Mouse (Mus musculus) olfactory bulb, adult 2 months (tissue): ENCODE measurements around the gene Frmd5.

Source experiments
- CTCF ChIP-seq: fragments of 200-500 bp; IDR thresholded peaks from 2 replicates; pipeline ENCODE4 v1.5.1; 2012; ENCODE audit warnings: low read depth, mild to moderate bottlenecking, low read length, moderate library complexity; ENCODE audit not compliant: insufficient read depth
- POLR2A ChIP-seq: fragments of 200-500 bp; IDR thresholded peaks from 2 replicates; pipeline ENCODE4 v1.6.1; 2012; ENCODE audit warnings: mild to moderate bottlenecking, low read depth, low read length, moderate library complexity; ENCODE audit not compliant: insufficient read depth

DNA sequence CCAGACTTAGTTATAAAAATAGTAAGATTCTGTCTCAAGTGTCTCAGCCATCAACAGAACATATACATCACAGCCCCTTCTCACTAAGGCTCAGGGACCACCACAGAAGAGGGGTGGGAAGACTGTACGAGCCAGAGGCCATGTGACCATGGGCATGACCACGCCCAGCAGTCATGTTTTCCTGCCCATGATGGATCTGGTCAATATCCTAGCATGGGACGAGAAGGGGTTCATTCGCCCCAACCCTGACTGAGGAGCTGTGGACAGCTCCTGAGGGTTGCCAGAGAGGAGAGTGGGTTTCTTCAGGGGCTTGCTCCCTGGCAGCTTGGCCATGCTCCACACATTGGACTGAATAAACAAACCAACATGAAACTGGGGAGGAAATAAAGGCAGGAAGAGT, 97.8 kb downstream of the Frmd5 start:
- TF ChIP-seq POLR2A (no peak), CTCF (no peak)
